Mouse (Mus musculus): ENCODE data around the gene Lrrc27. TPM values are rescaled to one million over a fixed set of nuclear protein-coding genes. Genes with fewer than 3 reads are reported as not detected.

Lrrc27 gene
- polyA plus RNA-seq, 1 experiment from 2014 or later = 5.3 TPM

DNA sequence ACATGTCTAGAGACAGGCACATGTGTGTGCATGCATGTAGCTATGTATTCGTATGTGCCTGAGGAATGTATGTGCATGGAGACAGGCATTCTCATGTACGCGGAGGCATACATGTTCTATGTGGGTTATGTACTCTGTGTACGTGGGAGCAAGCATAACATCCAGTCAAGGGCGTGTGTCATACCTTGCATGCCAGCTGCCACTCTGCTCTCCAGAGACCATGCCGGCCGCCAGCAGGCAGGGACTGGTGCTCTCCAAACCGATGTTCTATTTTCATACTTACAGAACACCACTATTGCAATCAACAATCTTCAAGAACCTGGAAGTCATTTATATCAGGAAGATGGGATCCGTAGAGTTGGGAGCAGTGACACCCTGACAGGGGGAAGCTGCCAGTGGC lies 3.7 kb downstream of the Lrrc27 start:
- WGBS = 92% methylated on average over 9 of the region's 9 CpGs
- no peak overlapping the region for H3K4me3 ChIP-seq
- peaks cover 32% of the 10 kb centered on the region for H3K4me1 ChIP-seq
- no peak for DNase-seq (ENCODE audit: low spot score)
- H3K36me3 ChIP-seq = no peaks in the 10 kb centered on the region
- H3K27ac ChIP-seq (replicated peaks) = no peak overlapping the region
- no peaks in the 10 kb centered on the region for H3K9me3 ChIP-seq (replicated peaks)
- no peaks in the 10 kb centered on the region for H3K27me3 ChIP-seq (ENCODE audit: low read depth, poor library complexity, severe bottlenecking)

- Histone ChIP-seq H3K4me1 (peaks cover 32% of the 10 kb centered on the region), H3K9me3 (replicated peaks) (no peaks in the 10 kb centered on the region), H3K27ac (replicated peaks) (no peak overlapping the region), H3K4me3 (no peak overlapping the region), H3K27me3 (ENCODE audit: low read depth, poor library complexity, severe bottlenecking) (no peaks in the 10 kb centered on the region), H3K36me3 (no peaks in the 10 kb centered on the region)
- WGBS = 89% methylated on average over 7 of the region's 7 CpGs
- DNase-seq (ENCODE audit: low spot score) = no peak
These were observed 4.3 kb downstream of the Lrrc27 start for GRCm38 (mm10) chr7:139217046-139217445.

DNA sequence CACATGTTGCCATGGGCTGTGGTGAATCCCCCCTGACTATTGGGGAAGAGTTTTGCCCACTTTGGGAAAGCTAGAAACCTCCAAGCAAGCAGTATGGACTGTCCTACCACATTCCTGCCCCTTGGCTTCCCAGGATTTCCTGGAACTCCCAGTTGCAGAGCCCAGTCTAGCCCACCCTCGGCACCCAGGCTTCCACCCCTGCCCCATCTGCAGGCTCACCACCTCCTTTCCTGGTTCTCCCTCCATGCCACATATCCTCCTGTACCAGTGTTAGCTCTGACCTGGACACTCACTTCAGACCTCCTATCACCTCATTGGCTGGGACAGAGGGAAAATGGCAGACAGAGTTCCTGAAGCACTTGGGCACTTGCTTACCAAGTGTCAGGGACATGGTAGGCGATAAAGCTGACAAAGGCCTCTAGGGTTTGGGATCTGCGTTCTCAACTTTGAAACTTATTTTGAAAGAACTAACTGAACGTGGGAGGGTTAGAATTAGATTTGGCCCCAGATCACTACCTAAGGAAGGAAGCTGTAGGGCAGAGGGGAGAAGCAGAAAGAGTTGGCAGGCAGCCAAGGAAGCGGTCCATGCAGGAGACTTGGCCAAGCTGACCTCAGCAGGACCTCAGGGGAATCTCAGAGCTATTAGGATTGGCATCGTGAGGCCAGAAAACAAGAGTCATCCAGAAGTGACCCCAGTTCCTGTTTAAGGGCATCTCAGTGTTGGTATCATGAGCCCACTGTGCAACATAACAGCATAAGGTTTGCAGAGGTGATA lies 6.0 kb downstream of the Lrrc27 start:
- Histone ChIP-seq H3K9me3 (replicated peaks) (no peaks in the 10 kb centered on the region), H3K27me3 (ENCODE audit: low read depth, poor library complexity, severe bottlenecking) (no peaks in the 10 kb centered on the region), H3K4me1 (peaks cover 23% of the 10 kb centered on the region), H3K4me3 (no peak overlapping the region), H3K27ac (replicated peaks) (no peak overlapping the region), H3K36me3 (no peaks in the 10 kb centered on the region)
- no peak for DNase-seq (ENCODE audit: low spot score)
- 86% methylated on average over 6 of the region's 6 CpGs for WGBS

- Histone ChIP-seq H3K27ac (replicated peaks) (no peak overlapping the region), H3K4me1 (peaks cover 18% of the 10 kb centered on the region), H3K9me3 (replicated peaks) (no peaks in the 10 kb centered on the region), H3K36me3 (no peaks in the 10 kb centered on the region), H3K27me3 (ENCODE audit: low read depth, poor library complexity, severe bottlenecking) (no peaks in the 10 kb centered on the region), H3K4me3 (no peak overlapping the region)
- no peak for DNase-seq (ENCODE audit: low spot score)
- WGBS = 86% methylated on average over 5 of the region's 5 CpGs
These were observed 6.7 kb downstream of the Lrrc27 start for GRCm38 (mm10) chr7:139219486-139219885.

GRCm38 (mm10) chr7:139220303-139220702 lies 7.5 kb downstream of the Lrrc27 start:
- WGBS = 55% methylated on average over 2 of the region's 2 CpGs
- no peak overlapping the region for H3K4me3 ChIP-seq
- no peaks in the 10 kb centered on the region for H3K27me3 ChIP-seq (ENCODE audit: low read depth, poor library complexity, severe bottlenecking)
- H3K27ac ChIP-seq (replicated peaks) = no peak overlapping the region
- DNase-seq (ENCODE audit: low spot score) = no peak
- no peaks in the 10 kb centered on the region for H3K9me3 ChIP-seq (replicated peaks)
- peaks cover 18% of the 10 kb centered on the region for H3K4me1 ChIP-seq
- no peaks in the 10 kb centered on the region for H3K36me3 ChIP-seq

GRCm38 (mm10) chr7:139221072-139221471 lies 8.3 kb downstream of the Lrrc27 start:
- no peak for DNase-seq (ENCODE audit: low spot score)
- Histone ChIP-seq H3K27me3 (ENCODE audit: low read depth, poor library complexity, severe bottlenecking) (no peaks in the 10 kb centered on the region), H3K4me3 (no peak overlapping the region), H3K4me1 (peaks cover 18% of the 10 kb centered on the region), H3K9me3 (replicated peaks) (no peaks in the 10 kb centered on the region), H3K36me3 (no peaks in the 10 kb centered on the region), H3K27ac (replicated peaks) (no peak overlapping the region)
- 84% methylated on average over 5 of the region's 5 CpGs for WGBS

- no peak for DNase-seq (ENCODE audit: low spot score)
- H3K9me3 ChIP-seq (replicated peaks) = no peaks in the 10 kb centered on the region
- H3K27ac ChIP-seq (replicated peaks) = peak overlapping the region; percentile 35; the same call in 1 of the 2 replicates
- no peaks in the 10 kb centered on the region for H3K36me3 ChIP-seq
- H3K4me3 ChIP-seq = no peak overlapping the region
- peaks cover 18% of the 10 kb centered on the region for H3K4me1 ChIP-seq
- WGBS = 70% methylated on average over 2 of the region's 2 CpGs
- H3K27me3 ChIP-seq (ENCODE audit: low read depth, poor library complexity, severe bottlenecking) = no peaks in the 10 kb centered on the region
These were observed 9.1 kb downstream of the Lrrc27 start for GRCm38 (mm10) chr7:139221856-139222255.

DNA sequence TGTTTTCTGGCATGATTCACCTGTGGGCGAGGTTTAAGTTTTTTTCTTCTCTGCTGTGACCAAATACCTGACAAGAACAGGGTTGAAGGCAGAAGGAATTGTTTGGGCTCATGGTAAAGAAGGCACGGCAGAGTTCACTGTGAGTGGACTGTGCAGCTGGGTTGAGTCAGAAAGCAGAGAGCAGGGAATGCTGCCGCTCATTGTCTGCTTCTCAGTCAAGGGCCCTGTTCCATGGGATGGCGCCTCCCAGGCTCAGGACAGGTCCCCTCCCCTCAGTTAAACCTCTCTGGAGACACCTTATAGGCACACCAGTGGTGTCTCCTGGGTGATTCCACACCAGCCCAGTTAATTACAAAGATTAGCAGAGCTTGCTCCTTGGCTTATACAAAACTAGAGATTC lies 9.6 kb downstream of the Lrrc27 start:
- no peak for DNase-seq (ENCODE audit: low spot score)
- Histone ChIP-seq H3K4me3 (no peak overlapping the region), H3K27ac (replicated peaks) (0 out of 2 replicates have a peak overlapping the region, but pooled peaks have one; percentile 35), H3K27me3 (ENCODE audit: low read depth, poor library complexity, severe bottlenecking) (no peaks in the 10 kb centered on the region), H3K36me3 (no peaks in the 10 kb centered on the region), H3K4me1 (peaks cover 18% of the 10 kb centered on the region), H3K9me3 (replicated peaks) (no peaks in the 10 kb centered on the region)
- 69% methylated on average over 4 of the region's 4 CpGs for WGBS

DNA sequence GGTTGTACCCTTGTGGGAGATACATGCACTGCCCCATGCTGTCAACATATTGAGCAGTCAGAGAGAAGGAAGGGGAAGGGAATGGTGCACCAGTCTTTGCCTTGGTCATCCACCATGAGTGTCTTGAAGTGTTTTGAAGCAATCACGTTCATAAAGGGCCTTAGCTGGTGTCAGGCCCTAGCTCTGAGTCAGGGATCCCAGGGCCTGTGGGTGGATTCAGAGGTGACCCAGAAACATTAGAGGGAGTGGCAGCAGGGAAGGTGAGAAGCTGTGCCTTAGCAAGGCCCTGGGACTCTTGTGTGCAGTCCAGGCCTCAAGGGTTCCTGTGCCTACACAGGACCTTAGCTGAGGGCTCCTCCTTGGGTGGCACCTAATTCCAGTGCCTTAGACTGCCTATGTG lies 11.3 kb downstream of the Lrrc27 start:
- no peak for DNase-seq (ENCODE audit: low spot score)
- Histone ChIP-seq H3K9me3 (replicated peaks) (no peaks in the 10 kb centered on the region), H3K36me3 (no peaks in the 10 kb centered on the region), H3K27me3 (ENCODE audit: low read depth, poor library complexity, severe bottlenecking) (no peaks in the 10 kb centered on the region), H3K27ac (replicated peaks) (no peak overlapping the region), H3K4me3 (no peak overlapping the region), H3K4me1 (peaks cover 15% of the 10 kb centered on the region)
- WGBS = 89% methylated on average over 1 of the region's 1 CpGs

GRCm38 (mm10) chr7:139224725-139225124 lies 11.9 kb downstream of the Lrrc27 start:
- Histone ChIP-seq H3K4me3 (no peak overlapping the region), H3K27ac (replicated peaks) (0 out of 2 replicates have a peak overlapping the region, but pooled peaks have one; percentile 42), H3K27me3 (ENCODE audit: low read depth, poor library complexity, severe bottlenecking) (no peaks in the 10 kb centered on the region), H3K9me3 (replicated peaks) (no peaks in the 10 kb centered on the region), H3K4me1 (peaks cover 12% of the 10 kb centered on the region), H3K36me3 (no peaks in the 10 kb centered on the region)
- 83% methylated on average over 8 of the region's 8 CpGs for WGBS
- no peak for DNase-seq (ENCODE audit: low spot score)

GRCm38 (mm10) chr7:139226416-139226815 lies 13.6 kb downstream of the Lrrc27 start:
- no peak overlapping the region for H3K4me3 ChIP-seq
- no peaks in the 10 kb centered on the region for H3K36me3 ChIP-seq
- H3K27ac ChIP-seq (replicated peaks) = no peak overlapping the region
- peaks cover 11% of the 10 kb centered on the region for H3K4me1 ChIP-seq
- DNase-seq (ENCODE audit: low spot score) = no peak
- H3K27me3 ChIP-seq (ENCODE audit: low read depth, poor library complexity, severe bottlenecking) = no peaks in the 10 kb centered on the region
- H3K9me3 ChIP-seq (replicated peaks) = no peaks in the 10 kb centered on the region
- WGBS = 91% methylated on average over 7 of the region's 7 CpGs

GRCm38 (mm10) chr7:139228447-139229171 lies 15.8 kb downstream of the Lrrc27 start:
- Histone ChIP-seq H3K9me3 (replicated peaks) (no peaks in the 10 kb centered on the region), H3K4me3 (no peak overlapping the region), H3K4me1 (peaks cover 1% of the 10 kb centered on the region), H3K27ac (replicated peaks) (no peak overlapping the region), H3K27me3 (ENCODE audit: low read depth, poor library complexity, severe bottlenecking) (no peaks in the 10 kb centered on the region), H3K36me3 (no peaks in the 10 kb centered on the region)
- 85% methylated on average over 6 of the region's 6 CpGs for WGBS
- DNase-seq (ENCODE audit: low spot score) = no peak

DNA sequence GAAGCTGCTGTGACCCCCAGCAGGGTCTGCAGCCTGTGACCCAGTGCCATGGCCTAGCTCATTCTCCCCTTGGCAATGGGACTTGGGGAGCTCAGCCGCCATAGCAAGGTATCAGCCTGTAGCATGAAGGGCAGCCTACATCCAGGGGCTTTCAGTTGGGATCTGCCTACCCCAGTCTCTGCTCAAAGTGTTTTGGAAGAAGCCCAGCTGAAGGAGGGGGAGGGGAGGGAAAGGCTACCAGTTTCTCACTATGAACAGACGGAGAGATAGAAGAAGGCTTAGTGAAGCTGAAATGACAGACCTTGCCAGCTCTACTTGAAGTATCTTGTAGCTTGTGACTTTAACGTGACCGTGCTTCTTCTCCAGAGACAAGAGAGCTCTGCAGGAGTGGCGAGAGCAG lies 17.0 kb downstream of the Lrrc27 start:
- Histone ChIP-seq H3K4me1 (peaks cover 14% of the 10 kb centered on the region), H3K27ac (replicated peaks) (no peak overlapping the region), H3K27me3 (ENCODE audit: low read depth, poor library complexity, severe bottlenecking) (no peaks in the 10 kb centered on the region), H3K9me3 (replicated peaks) (no peaks in the 10 kb centered on the region), H3K4me3 (no peak overlapping the region), H3K36me3 (no peaks in the 10 kb centered on the region)
- WGBS = 83% methylated on average over 5 of the region's 5 CpGs
- DNase-seq (ENCODE audit: low spot score) = no peak

Data from midbrain, embryonic 10.5 days (tissue).